In genomic region chr10:34842015-34842504, GRCm38 (mm10) we compare ENCODE assay signal across 22 mouse cellular contexts.
A peak's percentile ranks its signal among the peaks of the same experiment; 100 is the strongest.
DNase-seq lines count a peak whose midpoint lies in the region; ATAC-seq lines count a peak whose summit lies in the region.
"Had no signal": no experiment of that assay in that cellular context is flagged by ENCODE, and none has a peak within 500 bp of the region (broad histone marks: within the 10 kb centered on the region; RNA-seq: fewer than 3 reads in every experiment).

No protein-coding gene starts in this region.

- ATAC-seq in frontal cortex, adult (ENCODE audit: low TSS enrichment): peak; percentile 96
- ATAC-seq: CD4-positive, CD25-positive, alpha-beta regulatory T cell, adult 4 months; intestine, postnatal 0 days; lung, postnatal 0 days had no signal

- no peak for DNase-seq in frontal cortex, postnatal 14 days (ENCODE audit: low spot score in 2 of 2)
- peak; percentile 18 for DNase-seq in left cerebral cortex, adult 11 months (ENCODE audit: low spot score)
- DNase-seq in left cerebral cortex, postnatal 4 days: no peak
- peak; percentile 59 for DNase-seq in brain, adult 2 months (ENCODE audit: low read depth, low spot score)
- peak; percentile 19 for DNase-seq in layer of hippocampus, adult 9-11 months
- DNase-seq in kidney, postnatal 14 days: no peak
- DNase-seq: adrenal gland, postnatal 14 days; cerebellum, adult 18-20 months; cerebellum, postnatal 10 days; heart, adult 2 months; heart, postnatal 4 days; kidney, adult 9 months; kidney, postnatal 10 days; liver, embryonic 13.5 days; lung, adult 18-20 months; lung, postnatal 4 days; thymus, adult 2 months; thymus, postnatal 36 days had no signal

- intact Hi-C loops in left cerebral cortex, postnatal 4 days (cut with DNase I): no loop called here

Comparison
In these comparisons a context has a peak if more than half of its experiments do, and no peak if none do; other contexts are left out.
1. DNase-seq: peak in left cerebral cortex, adult 11 months (single experiment), brain, adult 2 months (single experiment) and layer of hippocampus, adult 9-11 months (single experiment); none in frontal cortex, postnatal 14 days (0 of 2), left cerebral cortex, postnatal 4 days (single experiment) and kidney, postnatal 14 days (single experiment).